Mouse (Mus musculus) hindbrain, embryonic 11.5 days (tissue): ENCODE measurements around the gene Mybph. TPM values are rescaled to one million over a fixed set of nuclear protein-coding genes. Genes with fewer than 3 reads are reported as not detected.

ENCODE experiments used
- ATAC-seq: fragments of 200-750 bp; cut with Nextera tagmentation; 2 replicates; pipeline ENCODE4 v1.8.0; 2017; ENCODE audit warnings: mild to moderate bottlenecking, moderate TSS enrichment, moderate library complexity; ENCODE audit not compliant: low FRiP score
- DNase-seq: peaks from one replicate; pipeline ENCODE4 v3.0.0-alpha.2; 2015; ENCODE audit warnings: low spot score
- H3K27ac ChIP-seq: fragments of 300-500 bp; sonication (generic); 2 replicates; pipeline ENCODE4 v1.5.1; 2014; ENCODE audit warnings: mild to moderate bottlenecking, low read depth, low read length
- H3K27me3 ChIP-seq: fragments of 300-500 bp; sonication (generic); 2 replicates; pipeline ENCODE4 v1.6.1; 2014; ENCODE audit warnings: mild to moderate bottlenecking, low read length, moderate library complexity, mixed read lengths; ENCODE audit not compliant: control insufficient read depth, insufficient read depth
- H3K36me3 ChIP-seq: fragments of 300-500 bp; sonication (generic); 2 replicates; pipeline ENCODE4 v1.6.1; 2014; ENCODE audit warnings: mild to moderate bottlenecking, low read length, moderate library complexity, mixed read lengths; ENCODE audit not compliant: control insufficient read depth, insufficient read depth
- H3K4me1 ChIP-seq: fragments of 300-500 bp; sonication (generic); replicated peaks from 2 replicates; pipeline ENCODE4 v1.6.1; 2014; ENCODE audit warnings: low read length, mixed read lengths; ENCODE audit not compliant: control insufficient read depth, insufficient read depth
- H3K4me2 ChIP-seq: fragments of 300-500 bp; sonication (generic); replicated peaks from 2 replicates; pipeline ENCODE4 v1.6.1; 2014; ENCODE audit warnings: mild to moderate bottlenecking, low read depth, low read length
- H3K4me3 ChIP-seq: fragments of 300-500 bp; sonication (generic); 2 replicates; pipeline ENCODE4 v1.5.1; 2014; ENCODE audit warnings: low read depth, low read length
- H3K9ac ChIP-seq: fragments of 300-500 bp; sonication (generic); 2 replicates; pipeline ENCODE4 v1.6.1; 2014; ENCODE audit warnings: low read depth, low read length
- H3K9me3 ChIP-seq: fragments of 300-500 bp; sonication (generic); 2 replicates; pipeline ENCODE4 v1.6.1; 2016; ENCODE audit warnings: low read length; ENCODE audit not compliant: control insufficient read depth
- WGBS: fragments of 180-500 bp; shearing (Covaris S2); extraction: QIAGEN DNeasy Blood & Tissue Kit; methylation state at CpG from one replicate; pipeline ENCODE4 v1.1.7; 2014; 5-methylcytosine and 5-hydroxymethylcytosine counted together
- polyA plus RNA-seq: library from polyadenylated mRNA; unstranded; fragments of >200 nt; fragmentation: Nextera tagmentation; extraction: Ambion mirVana; gene quantifications from 2 replicates; pipeline ENCODE4 v1.2.1, GENCODE M21; 2014

Gene Mybph
- polyA plus RNA-seq, 1 experiment from 2014 or later: 1.4 TPM

DNA sequence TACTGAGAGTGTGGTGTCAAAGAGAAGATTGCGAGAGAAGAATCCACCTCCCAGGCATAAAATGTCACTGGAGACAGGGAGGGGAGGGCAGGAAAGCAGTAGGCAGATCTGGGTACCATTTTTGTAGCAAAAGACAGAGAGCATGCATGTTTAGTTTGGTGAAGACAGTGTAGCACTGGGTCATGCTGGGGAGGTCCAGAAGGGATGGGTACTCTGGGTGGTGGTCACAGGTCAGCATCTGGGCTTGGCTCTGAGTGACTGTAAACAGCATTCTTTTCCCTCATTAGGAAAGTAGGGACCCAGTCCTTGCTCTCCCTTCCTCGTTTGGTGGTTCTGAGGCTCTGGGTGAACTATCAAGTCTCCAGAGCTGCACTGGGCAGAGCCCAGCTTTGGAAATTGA lies 7.2 kb downstream of the Mybph start:
- H3K36me3 ChIP-seq: no peaks in the 10 kb centered on the region
- no peak overlapping the region for H3K4me3 ChIP-seq
- H3K4me2 ChIP-seq: no peak overlapping the region
- no peaks in the 10 kb centered on the region for H3K9me3 ChIP-seq
- ATAC-seq (no peak), DNase-seq (no peak)
- H3K27me3 ChIP-seq: no peaks in the 10 kb centered on the region
- H3K9ac ChIP-seq: no peak overlapping the region
- no peaks in the 10 kb centered on the region for H3K4me1 ChIP-seq
- H3K27ac ChIP-seq: no peak overlapping the region
- 75% methylated on average over 2 of the region's 2 CpGs for WGBS

DNA sequence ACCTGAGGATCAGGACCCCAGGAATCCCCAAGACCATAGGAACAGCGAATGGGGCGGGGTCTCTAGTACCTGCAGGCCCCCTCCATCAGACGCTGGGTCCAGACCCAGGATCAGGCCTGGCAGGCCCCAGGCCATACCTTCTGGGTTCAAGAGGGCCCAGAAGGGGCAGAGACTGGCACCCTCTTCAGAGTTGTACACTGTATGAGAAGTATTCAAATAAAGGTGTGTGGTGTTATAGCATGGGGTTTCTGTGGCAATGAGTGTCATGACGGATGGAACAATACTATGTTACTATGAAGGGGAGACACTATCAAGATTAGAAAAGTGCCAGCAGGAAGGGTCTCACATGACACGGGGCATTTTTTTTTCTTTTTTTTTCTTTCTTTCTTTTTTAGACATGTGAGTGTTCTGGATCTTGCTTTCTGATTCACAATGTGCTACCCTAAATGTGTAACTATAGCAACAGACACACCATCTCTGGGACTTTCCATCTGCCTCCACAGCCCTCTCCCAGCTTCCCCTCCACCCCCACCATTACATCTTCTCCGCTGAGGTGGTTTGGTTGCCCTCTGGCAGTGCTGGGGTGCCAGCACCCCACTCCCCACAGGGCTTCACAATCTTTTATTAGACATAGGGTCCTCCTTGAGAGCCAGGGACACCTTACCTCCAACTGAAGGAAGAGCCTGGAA lies 7.9 kb downstream of the Mybph start:
- no peak overlapping the region for H3K4me2 ChIP-seq
- 82% methylated on average over 6 of the region's 6 CpGs for WGBS
- no peak overlapping the region for H3K9ac ChIP-seq
- H3K9me3 ChIP-seq: no peaks in the 10 kb centered on the region
- ATAC-seq: no peak
- DNase-seq: no peak
- no peaks in the 10 kb centered on the region for H3K4me1 ChIP-seq
- no peaks in the 10 kb centered on the region for H3K27me3 ChIP-seq
- H3K27ac ChIP-seq: no peak overlapping the region
- H3K4me3 ChIP-seq: no peak overlapping the region
- H3K36me3 ChIP-seq: no peaks in the 10 kb centered on the region

DNA sequence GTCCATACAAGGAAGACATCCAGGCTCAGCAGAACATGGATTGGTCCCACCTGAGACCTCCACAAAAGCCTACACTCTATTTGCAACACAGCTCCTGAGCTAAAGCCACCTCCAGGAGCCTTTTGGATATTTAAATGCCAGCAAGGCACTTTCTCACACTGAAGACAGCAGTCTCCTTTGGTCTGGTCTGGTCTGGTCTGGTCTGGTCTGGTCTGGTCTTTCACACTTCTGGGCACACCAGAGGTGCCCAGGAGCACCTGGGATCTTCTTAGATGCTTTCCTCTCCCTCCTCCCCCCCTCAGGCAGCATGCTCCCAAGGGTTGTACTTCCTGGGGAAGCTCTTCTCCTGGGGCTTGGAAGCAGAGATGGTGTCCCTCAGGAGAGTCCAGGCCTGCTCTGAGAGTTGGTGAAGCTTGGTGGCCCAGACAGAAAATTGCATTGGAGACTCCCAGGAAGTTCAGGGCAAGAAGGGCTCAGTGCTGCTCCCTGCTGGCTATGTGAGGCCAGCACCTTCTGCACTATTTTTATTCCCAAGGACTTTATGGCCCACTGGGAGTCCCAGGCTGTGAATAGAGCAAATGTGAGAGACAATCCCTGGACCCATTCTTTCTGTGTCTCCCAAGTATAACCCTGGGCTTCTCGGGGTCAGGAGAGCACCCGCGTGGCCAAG lies 8.6 kb downstream of the Mybph start:
- Histone ChIP-seq H3K27ac (no peak overlapping the region), H3K9me3 (no peaks in the 10 kb centered on the region), H3K4me1 (no peaks in the 10 kb centered on the region), H3K4me2 (no peak overlapping the region), H3K36me3 (no peaks in the 10 kb centered on the region), H3K4me3 (no peak overlapping the region), H3K9ac (no peak overlapping the region), H3K27me3 (no peaks in the 10 kb centered on the region)
- peak; percentile 65 for DNase-seq
- WGBS: 40% methylated on average over 3 of the region's 3 CpGs
- ATAC-seq: no peak

DNA sequence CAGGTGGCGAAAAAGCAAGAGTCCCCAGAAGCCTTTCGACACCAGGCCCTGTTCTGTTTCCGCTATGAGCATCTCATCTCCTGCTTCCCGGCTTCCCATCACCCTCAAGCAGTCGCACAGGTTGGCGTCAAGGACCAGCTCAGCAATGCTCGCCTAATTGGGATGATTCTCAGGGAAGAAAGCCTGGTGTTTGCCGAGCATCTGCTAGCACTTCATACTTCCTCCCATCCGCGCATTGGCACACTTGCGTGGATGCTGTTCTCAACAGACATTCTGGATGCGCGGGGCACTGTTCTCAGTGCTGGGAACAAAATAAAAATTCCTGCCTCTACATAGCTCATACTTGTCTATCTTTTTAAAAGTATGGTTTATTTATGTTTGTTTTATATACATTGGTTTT lies 11.0 kb downstream of the Mybph start:
- no peak for DNase-seq
- WGBS: 93% methylated on average over 13 of the region's 13 CpGs

DNA sequence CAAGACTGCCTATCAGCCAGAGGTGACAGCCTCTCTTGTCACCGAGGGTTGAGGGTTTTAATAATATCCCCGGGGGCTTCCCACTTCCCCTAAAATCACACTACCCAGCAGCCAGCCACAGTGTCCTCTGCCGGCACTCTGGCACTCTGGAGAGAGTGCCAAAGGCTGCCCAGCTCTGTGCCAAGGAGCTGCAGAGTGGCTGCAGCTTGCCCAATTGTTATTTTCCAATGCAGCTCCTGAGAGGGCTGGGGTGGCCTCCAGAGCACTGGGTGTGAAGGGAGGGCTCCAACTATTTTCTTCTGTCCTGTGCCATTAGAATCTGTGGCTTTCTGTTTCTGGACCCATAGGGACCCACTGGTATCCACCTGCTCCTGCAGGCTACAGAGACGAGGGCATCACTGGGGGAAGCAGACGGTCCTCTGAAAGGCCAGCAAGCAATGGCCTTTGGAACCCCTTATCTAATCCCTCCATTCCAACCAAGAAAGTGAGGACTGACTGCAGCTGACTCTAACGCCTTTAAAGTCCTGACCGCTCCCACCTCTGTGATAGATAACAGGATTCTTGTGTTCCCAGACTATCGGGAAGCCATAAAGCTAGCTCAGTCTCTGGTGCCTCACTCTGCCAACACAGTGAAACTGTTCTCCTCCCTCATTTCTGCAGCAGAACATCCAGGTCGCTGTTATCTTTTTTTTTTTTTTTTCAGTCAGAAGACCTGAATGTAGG lies 12.2 kb downstream of the Mybph start:
- H3K4me2 ChIP-seq: no peak overlapping the region
- H3K9me3 ChIP-seq: no peaks in the 10 kb centered on the region
- no peaks in the 10 kb centered on the region for H3K27me3 ChIP-seq
- H3K4me3 ChIP-seq: no peak overlapping the region
- H3K36me3 ChIP-seq: no peaks in the 10 kb centered on the region
- ATAC-seq (no peak), DNase-seq (no peak)
- no peak overlapping the region for H3K9ac ChIP-seq
- 65% methylated on average over 9 of the region's 9 CpGs for WGBS
- no peaks in the 10 kb centered on the region for H3K4me1 ChIP-seq
- H3K27ac ChIP-seq: no peak overlapping the region

More for the DNA sequence above, 11.0 kb downstream of the Mybph start:
- H3K4me1 ChIP-seq: no peaks in the 10 kb centered on the region
- no peak overlapping the region for H3K4me2 ChIP-seq
- ATAC-seq: no peak
- no peak overlapping the region for H3K27ac ChIP-seq
- no peaks in the 10 kb centered on the region for H3K36me3 ChIP-seq
- no peak overlapping the region for H3K4me3 ChIP-seq
- H3K27me3 ChIP-seq: no peaks in the 10 kb centered on the region
- no peaks in the 10 kb centered on the region for H3K9me3 ChIP-seq
- H3K9ac ChIP-seq: no peak overlapping the region

DNA sequence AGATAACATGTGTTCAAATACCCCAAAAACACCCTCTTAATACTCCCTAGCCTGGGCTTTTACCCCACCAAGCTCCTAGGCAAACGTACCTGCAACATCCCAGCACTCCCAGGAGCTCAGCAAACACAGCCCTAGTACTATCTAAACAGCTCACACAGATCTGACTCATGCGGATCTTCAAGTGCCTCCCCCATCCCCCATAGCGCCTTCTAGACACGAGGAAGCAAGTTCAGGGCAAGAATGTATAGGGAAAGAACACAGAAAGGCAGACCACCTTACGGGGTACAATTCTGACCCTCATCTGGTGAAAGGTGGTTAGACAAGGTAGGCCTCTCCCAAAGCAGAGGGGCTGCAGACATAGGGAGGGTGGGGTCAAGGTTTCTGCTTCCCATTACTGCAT lies 12.8 kb downstream of the Mybph start:
- H3K4me3 ChIP-seq: no peak overlapping the region
- H3K9ac ChIP-seq: no peak overlapping the region
- WGBS: 51% methylated on average over 5 of the region's 5 CpGs
- H3K4me1 ChIP-seq: no peaks in the 10 kb centered on the region
- no peak for ATAC-seq
- H3K36me3 ChIP-seq: no peaks in the 10 kb centered on the region
- no peak overlapping the region for H3K4me2 ChIP-seq
- H3K27ac ChIP-seq: no peak overlapping the region
- H3K9me3 ChIP-seq: no peaks in the 10 kb centered on the region
- no peak for DNase-seq
- H3K27me3 ChIP-seq: no peaks in the 10 kb centered on the region

DNA sequence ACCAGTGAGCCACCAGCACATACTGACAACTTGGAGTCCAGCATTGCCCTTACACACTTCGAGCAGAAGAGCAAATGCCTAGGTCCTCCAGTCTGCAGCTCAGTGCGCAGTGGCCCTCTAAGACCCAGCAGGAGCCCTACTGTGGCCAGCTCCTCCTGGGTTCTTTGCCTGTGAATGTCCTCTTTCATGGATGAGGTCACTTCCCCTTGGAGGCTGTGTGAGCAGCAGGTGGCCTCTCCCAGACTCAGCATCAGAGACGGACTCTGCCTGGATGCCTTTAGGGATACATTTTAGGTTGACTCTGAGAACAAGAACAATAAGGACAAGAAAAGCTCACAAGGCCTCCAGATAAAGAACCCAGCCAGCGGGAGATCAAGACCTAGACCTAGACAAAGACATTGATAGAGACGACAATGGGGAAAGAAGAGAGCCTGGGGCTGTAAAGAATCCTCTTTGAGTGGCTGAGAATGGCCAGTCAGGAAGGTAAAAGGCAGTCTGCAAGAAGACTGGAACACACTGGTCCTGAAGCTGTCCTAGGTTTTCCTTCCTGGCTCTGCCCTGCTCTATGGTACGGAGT lies 17.0 kb downstream of the Mybph start:
- 55% methylated on average over 6 of the region's 6 CpGs for WGBS
- no peak for ATAC-seq
- Histone ChIP-seq H3K27me3 (no peaks in the 10 kb centered on the region), H3K9me3 (no peaks in the 10 kb centered on the region), H3K9ac (no peak overlapping the region), H3K4me1 (0 out of 2 replicates have a peak, but pooled peaks cover 3% of the 10 kb centered on the region), H3K4me3 (no peak overlapping the region), H3K36me3 (no peaks in the 10 kb centered on the region), H3K27ac (no peak overlapping the region), H3K4me2 (no peak overlapping the region)
- DNase-seq: no peak

DNA sequence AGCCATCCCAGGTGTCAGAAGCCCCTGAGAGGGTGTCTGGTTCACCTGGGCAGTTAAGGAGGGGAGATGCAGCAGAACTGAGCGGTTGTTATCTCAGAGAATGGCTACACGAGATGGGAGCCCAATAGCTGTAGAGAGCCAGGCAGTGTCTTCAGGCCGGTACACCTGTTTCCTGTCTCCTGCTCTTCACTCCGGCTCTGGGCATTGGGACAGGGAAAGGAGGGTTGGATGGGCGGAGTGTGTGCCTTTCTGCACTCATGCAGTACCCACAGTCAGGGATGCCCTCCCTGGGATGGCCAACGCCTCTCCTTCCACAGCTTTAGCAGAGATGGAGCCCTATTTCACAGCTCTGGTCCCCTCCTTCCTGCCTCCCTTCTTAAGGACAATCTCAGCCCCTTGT lies 17.8 kb downstream of the Mybph start:
- DNase-seq: no peak
- Histone ChIP-seq H3K27me3 (no peaks in the 10 kb centered on the region), H3K4me3 (no peak overlapping the region), H3K4me1 (0 out of 2 replicates have a peak, but pooled peaks cover 6% of the 10 kb centered on the region), H3K36me3 (no peaks in the 10 kb centered on the region), H3K9ac (no peak overlapping the region), H3K27ac (no peak overlapping the region), H3K9me3 (no peaks in the 10 kb centered on the region), H3K4me2 (no peak overlapping the region)
- 62% methylated on average over 6 of the region's 6 CpGs for WGBS
- no peak for ATAC-seq
